Mouse (Mus musculus): ENCODE results near the gene Tpm3-rs7. TPM values are rescaled to one million over a fixed set of nuclear protein-coding genes. Genes with fewer than 3 reads are reported as not detected.

The Tpm3-rs7 gene
- 53.8 and 57.0 TPM in 2 replicates for total RNA-seq (2017)

- ATAC-seq (replicated peaks in 1 of 2; ENCODE audit: insufficient read depth in 1 of 2, low FRiP score in 2 of 2, low TSS enrichment in 1 of 2, low read depth in 1 of 2, poor library complexity in 2 of 2, severe bottlenecking in 2 of 2): peak in 1 of 2 experiments; percentile 36; a peak in 2 of 4 replicates
These were observed at the start of gene Tpm3-rs7 for GRCm38 (mm10) chr14:113314499-113314898. Gene Tpm3-rs7, plus strand, starts transcription at chr14:113314608.

GRCm38 (mm10) chr14:113317023-113317422 lies 2.6 kb downstream of the Tpm3-rs7 start:
- no peak for ATAC-seq (replicated peaks in 1 of 2; ENCODE audit: insufficient read depth in 1 of 2, low FRiP score in 2 of 2, low TSS enrichment in 1 of 2, low read depth in 1 of 2, poor library complexity in 2 of 2, severe bottlenecking in 2 of 2)

GRCm38 (mm10) chr14:113363361-113363760 lies 49.0 kb downstream of the Tpm3-rs7 start:
- ATAC-seq (replicated peaks in 1 of 2; ENCODE audit: insufficient read depth in 1 of 2, low FRiP score in 2 of 2, low TSS enrichment in 1 of 2, low read depth in 1 of 2, poor library complexity in 2 of 2, severe bottlenecking in 2 of 2): no peak

Data from hematopoietic stem cell, adult 5-6 weeks (primary cell).